Mouse (Mus musculus): ENCODE measurements around the gene Trappc13. TPM values are rescaled to one million over a fixed set of nuclear protein-coding genes. Genes with fewer than 3 reads are reported as not detected.
"Not testable (repeated sequence)": the region's sequence is repeated elsewhere in the genome, so short reads cannot be mapped to it uniquely, and the experiment has no call there.

Gene Trappc13
- polyA plus RNA-seq (2015; fragmentation: Nextera tagmentation; extraction: Ambion mirVana), result 69.5 and 69.7 TPM in 2 replicates

GRCm38 (mm10) chr13:104177796-104178649 is at the start of gene Trappc13:
Gene Trappc13, minus strand, starts transcription at chr13:104178469.
- ATAC-seq (replicated peaks), result peak; percentile 95
- peaks cover 9% of the 10 kb centered on the region for H3K36me3 ChIP-seq
- under 1% methylated on average over 32 of the region's 32 CpGs for WGBS

DNA sequence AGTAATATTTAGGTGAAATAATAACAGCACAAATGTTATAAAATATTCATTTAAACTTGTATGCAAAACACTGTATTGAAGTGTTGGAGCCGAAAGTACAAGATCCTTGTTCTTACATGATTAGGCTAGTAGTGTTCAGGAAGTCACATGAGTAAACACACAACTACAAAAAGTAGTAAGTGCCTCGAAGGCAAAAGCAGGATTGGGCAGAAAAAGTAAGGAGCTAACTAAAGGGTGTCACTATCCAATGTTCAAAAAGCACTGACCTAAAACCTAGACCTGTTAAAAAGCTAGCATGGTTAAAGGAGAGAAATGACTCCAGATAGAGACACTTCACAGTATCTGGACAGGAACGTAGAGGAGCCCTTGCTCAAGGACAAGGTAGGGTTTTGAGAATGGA is 49.2 kb upstream of the Trappc13 start:
- 69% methylated on average over 3 of the region's 3 CpGs for WGBS
- no peaks in the 10 kb centered on the region for H3K9me3 ChIP-seq
- peak overlapping the region; percentile 95 for H3K4me3 ChIP-seq
- peak overlapping the region; percentile 68 for H3K4me2 ChIP-seq (replicated peaks)
- peaks cover 25% of the 10 kb centered on the region for H3K4me1 ChIP-seq
- H3K9ac ChIP-seq (replicated peaks), result peak overlapping the region; percentile 92; the same call in 1 of the 2 replicates
- no peaks in the 10 kb centered on the region for H3K27me3 ChIP-seq
- ATAC-seq (replicated peaks), result no peak
- no peaks in the 10 kb centered on the region for H3K36me3 ChIP-seq
- H3K27ac ChIP-seq (replicated peaks), result no peak overlapping the region

More at GRCm38 (mm10) chr13:104177796-104178649, at the start of gene Trappc13:
- Histone ChIP-seq H3K4me1 (peaks cover 22% of the 10 kb centered on the region), H3K4me2 (replicated peaks) (peak within 1 kb of the TSS; percentile 86), H3K4me3 (peak within 1 kb of the TSS; percentile 74), H3K27ac (replicated peaks) (peak within 1 kb of the TSS; percentile 79), H3K9ac (replicated peaks) (peak within 1 kb of the TSS; percentile 87), H3K9me3 (no peaks in the 10 kb centered on the region), H3K27me3 (no peaks in the 10 kb centered on the region)

DNA sequence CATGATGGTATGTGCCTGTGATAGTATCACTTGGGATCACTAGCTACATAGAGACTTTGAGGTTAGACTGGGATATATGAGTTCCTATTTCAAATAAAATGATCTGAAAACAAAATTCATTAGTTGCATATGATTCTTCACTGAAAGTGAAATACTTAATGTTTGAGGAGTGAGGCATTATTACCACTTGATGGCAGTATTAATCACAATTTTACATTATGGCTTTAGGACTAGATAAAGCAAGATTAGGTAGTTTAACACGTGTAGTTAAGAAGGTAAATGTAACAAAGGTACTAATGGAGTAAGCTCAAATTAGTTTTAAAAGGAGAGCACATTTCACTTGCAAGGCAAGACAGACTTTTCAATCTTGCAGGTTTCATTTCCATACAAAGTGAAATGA is 26.0 kb upstream of the Trappc13 start:
- Histone ChIP-seq H3K9me3 (no peaks in the 10 kb centered on the region), H3K4me1 (no peaks in the 10 kb centered on the region), H3K4me3 (no peak overlapping the region), H3K27me3 (no peaks in the 10 kb centered on the region), H3K9ac (replicated peaks) (no peak overlapping the region), H3K27ac (replicated peaks) (no peak overlapping the region), H3K36me3 (peaks cover 28% of the 10 kb centered on the region), H3K4me2 (replicated peaks) (no peak overlapping the region)
- 53% methylated on average over 1 of the region's 1 CpGs for WGBS
- ATAC-seq (replicated peaks), result no peak

DNA sequence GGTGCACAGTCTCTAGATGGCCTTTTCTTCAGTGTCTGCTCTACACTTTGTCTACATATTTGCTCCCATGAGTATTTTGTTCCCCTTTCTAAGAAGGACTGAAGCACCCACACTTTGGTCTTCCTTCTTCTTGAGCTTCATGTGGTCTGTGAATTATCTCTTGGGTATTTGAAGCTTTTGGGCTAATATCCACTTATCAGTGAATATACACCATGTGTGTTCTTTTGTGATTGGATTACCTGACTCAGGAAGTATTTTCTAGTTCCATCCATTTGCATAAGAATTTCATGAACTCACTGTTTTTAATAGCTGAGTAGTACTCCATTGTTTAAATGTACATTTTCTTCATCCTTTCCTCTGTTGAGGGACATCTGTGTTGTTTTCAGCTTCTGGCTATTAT is 17.6 kb upstream of the Trappc13 start:
- H3K27ac ChIP-seq (replicated peaks); H3K4me3 ChIP-seq; H3K9ac ChIP-seq (replicated peaks); H3K4me1 ChIP-seq; H3K27me3 ChIP-seq; H3K4me2 ChIP-seq (replicated peaks); H3K9me3 ChIP-seq; ATAC-seq (replicated peaks): not testable (repeated sequence)
- H3K36me3 ChIP-seq, result peaks cover 48% of the 10 kb centered on the region

DNA sequence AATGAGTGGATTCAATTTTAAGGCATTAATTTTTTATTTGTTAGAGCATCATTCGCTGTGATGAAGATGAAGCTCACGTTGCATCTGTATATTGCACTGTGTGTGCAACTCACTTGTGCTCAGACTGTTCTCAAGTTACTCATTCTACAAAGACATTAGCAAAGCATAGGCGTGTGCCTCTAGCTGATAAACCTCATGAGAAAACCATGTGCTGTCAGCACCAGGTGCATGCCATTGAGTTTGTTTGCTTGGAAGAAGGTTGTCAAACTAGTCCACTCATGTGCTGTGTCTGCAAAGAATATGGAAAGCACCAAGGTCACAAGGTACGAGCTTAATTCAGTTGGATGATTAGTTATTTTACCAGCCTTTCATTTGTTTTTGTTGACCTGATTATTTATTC is 9.1 kb upstream of the Trappc13 start:
- H3K27me3 ChIP-seq, result no peaks in the 10 kb centered on the region
- WGBS, result 93% methylated on average over 4 of the region's 4 CpGs

GRCm38 (mm10) chr13:104179176-104179888 is 1.1 kb upstream of the Trappc13 start:
- Histone ChIP-seq H3K4me2 (replicated peaks) (peak overlapping the region; percentile 53), H3K9me3 (no peaks in the 10 kb centered on the region), H3K27me3 (no peaks in the 10 kb centered on the region), H3K9ac (replicated peaks) (peak overlapping the region; percentile 87), H3K36me3 (peaks cover 15% of the 10 kb centered on the region), H3K4me3 (peak overlapping the region; percentile 74), H3K27ac (replicated peaks) (peak overlapping the region; percentile 79), H3K4me1 (peaks cover 22% of the 10 kb centered on the region)
- ATAC-seq (replicated peaks), result 0 out of 2 replicates have a peak, but pooled peaks have one; percentile 1
- WGBS, result 20% methylated on average over 13 of the region's 13 CpGs

More for the DNA sequence above, 9.1 kb upstream of the Trappc13 start:
- Histone ChIP-seq H3K36me3 (peaks cover 49% of the 10 kb centered on the region), H3K9me3 (no peaks in the 10 kb centered on the region), H3K4me2 (replicated peaks) (no peak overlapping the region), H3K27ac (replicated peaks) (no peak overlapping the region), H3K4me1 (no peaks in the 10 kb centered on the region), H3K9ac (replicated peaks) (no peak overlapping the region), H3K4me3 (no peak overlapping the region)
- ATAC-seq (replicated peaks), result no peak

DNA sequence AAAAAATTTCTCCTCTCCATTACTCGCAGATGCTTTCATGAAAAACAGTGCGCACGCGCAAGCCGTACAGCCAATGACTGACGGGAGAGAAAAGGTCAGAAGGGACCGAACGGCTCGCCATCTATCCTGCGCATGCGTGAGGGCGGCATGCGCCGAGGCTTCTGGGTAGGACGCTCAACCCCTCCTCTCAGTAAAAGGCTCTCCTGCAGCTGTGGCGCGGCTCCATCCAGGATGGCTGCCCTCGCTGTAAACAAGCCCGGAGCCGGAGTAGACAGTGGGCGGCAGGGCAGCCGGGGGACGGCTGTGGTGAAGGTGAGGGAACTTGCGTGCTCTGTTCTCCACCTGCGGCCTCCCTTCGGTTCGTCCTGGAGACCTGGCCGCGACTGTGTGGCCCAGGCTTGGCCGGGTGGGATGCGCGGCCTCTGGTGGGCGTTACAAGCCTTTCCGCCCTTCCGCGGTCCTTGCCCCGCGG is 417 bp upstream of the Trappc13 start, which contains the start of gene Trim23:
Trim23 (plus strand) TSS at position 148 of the 472 bp plus-strand sequence.
- peak within 1 kb of the TSS; percentile 86 for H3K4me2 ChIP-seq (replicated peaks)
- peaks cover 10% of the 10 kb centered on the region for H3K36me3 ChIP-seq
- ATAC-seq (replicated peaks), result peak; percentile 99
- H3K27me3 ChIP-seq, result no peaks in the 10 kb centered on the region
- peak within 1 kb of the TSS; percentile 87 for H3K9ac ChIP-seq (replicated peaks)
- no peaks in the 10 kb centered on the region for H3K9me3 ChIP-seq
- H3K4me3 ChIP-seq, result peak within 1 kb of the TSS; percentile 74
- H3K4me1 ChIP-seq, result peaks cover 22% of the 10 kb centered on the region
- H3K27ac ChIP-seq (replicated peaks), result peak within 1 kb of the TSS; percentile 79
- under 1% methylated on average over 38 of the region's 38 CpGs for WGBS

DNA sequence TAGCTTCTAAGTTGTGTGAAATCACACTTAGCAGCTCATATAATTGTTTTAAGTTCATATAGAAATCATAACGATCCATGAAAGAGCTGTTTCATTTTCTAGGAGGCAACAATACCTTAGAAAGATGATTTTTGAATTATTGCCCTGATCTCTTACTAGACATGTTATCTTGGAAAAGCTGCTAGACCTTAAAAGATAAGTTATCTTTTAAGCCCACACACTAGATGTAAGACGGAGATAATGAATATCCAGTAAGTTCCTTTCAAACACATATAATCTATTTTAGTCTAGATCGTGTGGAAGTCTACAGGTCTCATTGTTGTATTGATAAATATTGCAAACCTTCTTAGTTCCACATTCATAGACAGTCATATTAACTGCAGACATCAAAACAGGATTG is 1.4 kb downstream of the Trappc13 start:
- Histone ChIP-seq H3K9me3 (no peaks in the 10 kb centered on the region), H3K4me1 (peaks cover 22% of the 10 kb centered on the region), H3K36me3 (peaks cover 8% of the 10 kb centered on the region), H3K27me3 (no peaks in the 10 kb centered on the region), H3K4me2 (replicated peaks) (peak overlapping the region; percentile 86), H3K9ac (replicated peaks) (0 out of 2 replicates have a peak overlapping the region, but pooled peaks have one; percentile 15), H3K4me3 (peak overlapping the region; percentile 27), H3K27ac (replicated peaks) (no peak overlapping the region)
- no peak for ATAC-seq (replicated peaks)
- WGBS, result 81% methylated on average over 3 of the region's 3 CpGs

- Histone ChIP-seq H3K9me3 (no peaks in the 10 kb centered on the region), H3K4me1 (peaks cover 13% of the 10 kb centered on the region), H3K4me3 (no peak overlapping the region), H3K4me2 (replicated peaks) (no peak overlapping the region), H3K27ac (replicated peaks) (no peak overlapping the region), H3K27me3 (no peaks in the 10 kb centered on the region), H3K9ac (replicated peaks) (no peak overlapping the region), H3K36me3 (peaks cover 19% of the 10 kb centered on the region)
- ATAC-seq (replicated peaks), result no peak
These were observed 5.8 kb downstream of the Trappc13 start for GRCm38 (mm10) chr13:104172498-104172897.

GRCm38 (mm10) chr13:104171711-104172110 is 6.6 kb downstream of the Trappc13 start:
- WGBS, result 92% methylated on average over 5 of the region's 5 CpGs
- Histone ChIP-seq H3K27me3 (no peaks in the 10 kb centered on the region), H3K4me1 (peaks cover 7% of the 10 kb centered on the region), H3K9ac (replicated peaks) (no peak overlapping the region), H3K4me2 (replicated peaks) (no peak overlapping the region), H3K36me3 (peaks cover 22% of the 10 kb centered on the region), H3K9me3 (no peaks in the 10 kb centered on the region), H3K27ac (replicated peaks) (no peak overlapping the region), H3K4me3 (no peak overlapping the region)
- no peak for ATAC-seq (replicated peaks)

GRCm38 (mm10) chr13:104155686-104156085 is 22.6 kb downstream of the Trappc13 start:
- Histone ChIP-seq H3K27ac (replicated peaks) (no peak overlapping the region), H3K4me3 (no peak overlapping the region), H3K4me1 (no peaks in the 10 kb centered on the region), H3K9ac (replicated peaks) (no peak overlapping the region), H3K36me3 (peaks cover 53% of the 10 kb centered on the region), H3K4me2 (replicated peaks) (no peak overlapping the region), H3K27me3 (no peaks in the 10 kb centered on the region), H3K9me3 (no peaks in the 10 kb centered on the region)
- WGBS, result 92% methylated on average over 1 of the region's 1 CpGs
- no peak for ATAC-seq (replicated peaks)

GRCm38 (mm10) chr13:104155106-104155505 is 23.2 kb downstream of the Trappc13 start:
- 91% methylated on average over 7 of the region's 7 CpGs for WGBS

More at GRCm38 (mm10) chr13:104155106-104155505, 23.2 kb downstream of the Trappc13 start:
- no peaks in the 10 kb centered on the region for H3K4me1 ChIP-seq
- H3K36me3 ChIP-seq, result peaks cover 48% of the 10 kb centered on the region
- H3K27me3 ChIP-seq, result no peaks in the 10 kb centered on the region
- no peak overlapping the region for H3K4me2 ChIP-seq (replicated peaks)
- no peaks in the 10 kb centered on the region for H3K9me3 ChIP-seq
- ATAC-seq (replicated peaks), result no peak
- no peak overlapping the region for H3K4me3 ChIP-seq
- H3K9ac ChIP-seq (replicated peaks), result no peak overlapping the region
- H3K27ac ChIP-seq (replicated peaks), result no peak overlapping the region
